Mouse (Mus musculus) c-Kit-positive CD71-positive TER-119-positive erythroid progenitor cells, embryonic 14.5 days (primary cell): ENCODE results near the gene Lrp1.

Source experiments
- DNase-seq: peaks from one replicate; pipeline ENCODE4 v3.0.0-alpha.2; 2013; ENCODE audit warnings: low spot score

Lrp1 gene

DNA sequence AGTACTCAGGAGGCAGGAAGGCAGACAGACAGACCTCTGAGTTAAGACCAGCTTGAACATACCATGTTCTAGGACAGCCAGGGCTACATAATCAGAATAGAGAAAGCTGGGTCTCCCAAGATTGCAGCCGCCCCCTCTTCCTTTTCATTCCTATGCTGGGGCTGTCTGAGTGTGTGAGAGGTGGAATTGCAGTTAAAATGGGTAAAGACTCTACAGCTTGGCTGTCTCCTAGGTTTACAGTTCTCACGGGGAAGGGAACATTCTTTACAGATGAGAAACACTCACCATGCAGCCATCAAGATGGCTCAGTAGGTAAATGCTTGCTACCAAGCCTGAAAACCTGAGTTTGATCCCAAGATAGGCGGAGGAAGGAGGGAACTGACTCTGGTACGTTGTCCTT, 120.9 kb downstream of the Lrp1 start:
- DNase-seq: no peak

DNA sequence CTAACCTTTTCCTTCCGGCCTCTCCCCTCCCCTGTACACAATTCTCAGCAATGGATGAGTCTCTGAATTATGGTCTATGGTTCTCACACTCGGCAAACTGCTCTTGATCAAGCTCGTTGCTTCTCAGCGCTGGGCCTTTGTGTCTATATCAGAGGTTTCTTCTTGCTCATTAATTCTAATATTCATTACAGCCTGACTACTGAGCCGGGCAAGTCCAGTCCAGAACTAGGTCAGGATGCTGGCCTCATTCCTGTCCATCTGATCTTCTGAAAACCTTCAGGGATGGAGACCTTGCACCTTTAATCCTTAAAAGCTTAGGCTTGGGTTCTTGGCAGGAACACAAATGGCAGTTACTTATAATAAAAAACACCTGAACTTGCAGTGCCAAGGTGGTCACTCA, 121.4 kb downstream of the Lrp1 start:
- no peak for DNase-seq

DNA sequence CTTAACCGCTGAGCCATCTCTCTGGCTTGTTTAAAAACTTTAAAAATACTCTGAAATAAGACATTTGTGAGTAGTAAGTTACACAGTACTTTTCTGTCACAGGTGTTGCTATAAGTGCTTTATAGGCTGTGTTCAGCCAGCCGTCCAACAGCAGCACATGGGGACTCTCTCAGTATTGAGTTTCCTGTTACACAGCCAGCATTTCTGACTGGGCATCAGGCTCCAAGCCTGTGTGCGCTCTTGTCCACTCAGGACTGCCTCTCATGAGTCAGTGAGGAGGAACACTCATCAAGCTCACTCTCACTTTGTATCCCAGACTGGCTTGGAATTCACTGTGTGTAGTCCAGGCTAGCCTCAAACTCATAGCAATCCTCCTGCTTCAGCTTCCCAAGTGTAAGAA, 124.8 kb downstream of the Lrp1 start:
- DNase-seq: no peak

DNA sequence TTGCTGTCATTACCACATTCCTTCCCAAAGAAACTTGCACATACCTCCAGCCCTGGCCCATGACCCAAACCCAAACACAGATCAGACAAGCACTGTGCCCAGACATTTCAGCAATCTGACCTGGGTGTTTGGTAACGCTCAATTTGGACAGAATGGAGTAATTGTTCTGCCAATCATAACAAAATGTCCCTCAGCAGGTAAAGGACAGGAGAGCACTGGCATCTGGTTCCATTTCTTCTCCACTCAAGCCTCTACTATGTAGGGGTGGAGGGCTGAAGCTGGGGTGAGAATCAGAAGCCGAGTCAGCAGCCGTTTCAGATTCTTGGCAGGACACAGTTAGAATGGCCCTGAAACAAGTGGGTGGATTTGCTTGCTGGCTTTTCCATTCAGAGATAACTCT, 128.8 kb downstream of the Lrp1 start:
- no peak for DNase-seq

DNA sequence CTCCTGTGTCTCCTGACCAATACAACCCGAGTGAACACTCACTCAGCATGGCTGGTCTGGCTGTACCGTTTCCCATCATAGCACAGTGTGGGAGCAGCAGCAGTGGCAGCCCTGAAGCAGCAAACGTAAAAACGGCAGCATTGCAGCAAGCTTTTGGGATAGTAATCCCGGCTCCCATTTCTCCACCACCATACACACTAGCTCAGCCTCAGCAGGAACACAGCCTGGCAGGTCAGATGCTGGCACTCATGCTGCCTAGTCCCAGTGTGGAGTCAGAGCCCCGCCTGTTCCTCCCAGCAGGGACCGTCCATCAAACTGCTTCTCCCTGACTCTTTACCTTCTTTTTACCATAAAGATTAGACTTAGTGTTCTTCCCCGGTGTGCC, 129.8 kb downstream of the Lrp1 start:
- no peak for DNase-seq

DNA sequence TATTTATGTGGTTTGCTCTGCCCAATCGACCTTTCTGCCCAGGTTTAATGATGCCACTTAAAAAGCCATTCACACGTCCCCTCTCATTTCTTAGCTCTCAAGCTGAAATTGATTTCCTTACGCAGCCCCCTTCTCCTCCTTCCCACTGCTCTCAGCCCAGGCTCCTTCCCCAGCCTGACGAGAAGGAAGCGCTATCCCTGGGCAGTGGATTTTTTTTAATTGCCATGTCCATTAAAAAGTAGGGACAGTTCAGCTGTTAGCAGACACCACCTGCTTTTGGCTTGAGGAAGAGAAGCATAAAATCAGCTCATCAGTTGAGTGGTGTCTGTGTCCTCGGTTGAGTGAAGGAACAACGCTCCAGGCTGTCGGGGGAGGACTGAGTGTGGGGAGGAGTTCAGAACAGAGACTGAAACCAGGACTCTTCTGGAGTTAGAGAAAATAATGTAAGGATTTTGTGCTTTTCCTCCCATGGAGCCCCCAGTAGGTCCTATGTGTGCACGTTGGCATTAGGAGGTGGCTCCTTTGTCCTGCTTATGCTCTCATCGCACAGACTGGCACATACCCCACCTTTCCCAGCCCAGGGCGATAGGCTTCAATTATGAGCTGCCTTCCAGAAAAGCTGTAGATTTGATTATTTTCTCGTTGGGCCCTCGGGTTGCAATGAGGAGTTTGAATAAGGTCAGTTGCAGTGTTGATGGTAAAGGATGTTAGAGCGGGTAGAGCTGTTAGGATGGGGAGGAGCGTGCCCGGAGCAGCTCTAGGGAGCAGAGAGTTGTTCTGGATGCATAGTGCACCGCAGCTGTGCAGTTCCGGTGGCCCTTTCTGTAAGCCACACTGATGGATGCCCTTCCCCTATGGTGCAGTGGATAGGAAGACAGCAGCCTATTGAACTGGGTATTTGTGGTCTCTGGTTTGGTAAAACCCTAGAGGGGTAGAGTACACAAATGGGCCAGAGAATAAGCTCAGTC, 130.5 kb downstream of the Lrp1 start:
- DNase-seq: no peak

DNA sequence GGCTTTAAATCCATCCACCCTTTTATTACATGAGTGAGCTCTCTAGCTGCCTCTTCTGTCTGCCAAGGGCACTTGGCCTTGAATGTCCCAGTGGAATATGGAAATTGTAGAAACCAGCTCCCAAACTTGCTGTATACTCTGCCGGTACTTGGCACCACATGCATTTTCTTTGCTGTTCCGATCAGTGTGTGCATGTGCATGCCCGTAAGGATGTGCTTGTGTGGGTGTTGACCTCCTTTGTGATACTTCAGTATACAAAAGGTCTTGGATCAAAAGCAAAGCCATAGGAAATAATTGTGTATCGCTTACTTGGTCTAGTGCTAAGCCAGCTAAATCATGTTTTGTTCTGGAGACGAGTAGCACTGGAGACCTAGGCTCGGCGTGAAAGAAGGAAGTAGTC, 132.1 kb downstream of the Lrp1 start:
- DNase-seq: no peak
